Mouse (Mus musculus): Measurements from ENCODE around the gene Frmd5.

DNA sequence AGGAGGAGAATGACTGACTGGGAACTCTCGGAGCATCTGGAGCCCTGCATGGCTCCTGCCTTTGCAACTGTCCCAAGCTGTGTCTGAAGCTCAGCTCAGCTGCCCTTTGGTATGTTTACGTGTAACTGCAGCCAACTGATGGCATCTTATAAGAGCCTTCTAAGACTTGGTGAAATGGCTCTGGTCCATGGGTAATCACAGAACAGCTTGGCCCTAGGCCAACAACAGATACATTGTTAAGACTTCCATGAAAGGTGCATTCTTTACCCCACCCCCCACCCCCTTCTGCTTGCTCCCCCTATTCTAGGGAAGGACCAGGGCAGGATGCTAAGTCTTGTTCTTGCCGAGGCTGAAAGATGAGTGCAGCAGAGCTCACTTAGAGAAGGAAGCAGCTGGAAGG lies 212.8 kb downstream of the Frmd5 start:
- no peak for TF ChIP-seq CTCF (IDR thresholded peaks at IDR 0.05; ENCODE audit: low read depth)
- TF ChIP-seq EP300 (optimal IDR thresholded peaks at IDR 0.05) = no peak

Measured in stomach, postnatal 0 days (tissue).